Mouse (Mus musculus) ovary, adult 18-20 months (tissue): ENCODE data around the gene Btbd35f18.
"Not testable (repeated sequence)": the region's sequence is repeated elsewhere in the genome, so short reads cannot be mapped to it uniquely, and the experiment has no call there.

Experiments
- DNase-seq: peaks from one replicate; pipeline ENCODE4 v3.0.0; 2022; ENCODE audit warnings: low spot score, mixed read lengths

Gene Btbd35f18

GRCm38 (mm10) chrX:3699933-3700332 is at the start of gene Btbd35f18:
Gene Btbd35f18, plus strand, starts transcription at chrX:3700233.
- not testable (repeated sequence) for DNase-seq
